In genomic region chr8:91853803-91854202, GRCm38 (mm10) we compare ENCODE assay signal across 13 mouse cellular contexts. TPM values are rescaled to one million over a fixed set of nuclear protein-coding genes. Genes with fewer than 3 reads are reported as not detected.
"Had no signal": no experiment of that assay in that cellular context is flagged by ENCODE, and none has a peak within 500 bp of the region (broad histone marks: within the 10 kb centered on the region; RNA-seq: fewer than 3 reads in every experiment).

No protein-coding gene starts in this region.

- DNase-seq: kidney, adult 11 months; kidney, adult 9 months; kidney, postnatal 36 days; layer of hippocampus, adult 9-11 months; layer of hippocampus, postnatal 36 days; right cerebral cortex, adult 18-20 months had no signal

- ATAC-seq: liver, embryonic 12.5 days had no signal

- H3K27ac ChIP-seq: kidney, postnatal 0 days; limb, embryonic 15.5 days; liver, embryonic 12.5 days; lung, embryonic 15.5 days; stomach, postnatal 0 days had no signal

- H3K9ac ChIP-seq: limb, embryonic 15.5 days; liver, embryonic 12.5 days; lung, embryonic 15.5 days had no signal

- H3K36me3 ChIP-seq: limb, embryonic 15.5 days; liver, embryonic 12.5 days; lung, embryonic 15.5 days had no signal

- H3K4me2 ChIP-seq: limb, embryonic 15.5 days; liver, embryonic 12.5 days; lung, embryonic 15.5 days had no signal

- H3K4me3 ChIP-seq: limb, embryonic 15.5 days; liver, embryonic 12.5 days; lung, embryonic 15.5 days had no signal

- H3K4me1 ChIP-seq: limb, embryonic 15.5 days; liver, embryonic 12.5 days; lung, embryonic 15.5 days had no signal

- H3K9me3 ChIP-seq: limb, embryonic 15.5 days; liver, embryonic 12.5 days; lung, embryonic 15.5 days had no signal

- H3K27me3 ChIP-seq: lung, embryonic 15.5 days had no signal

RNA-seq across cellular contexts. Expression of gene Irx3, which starts 51.9 kb away (rescaled TPM):
- total RNA-seq: megakaryocyte-erythroid progenitor cell, adult 5-6 weeks had no signal
- polyA plus RNA-seq: liver, embryonic 16.5 days had no signal
